Comparison of ENCODE assay signal across 17 mouse cellular contexts in the genomic region with DNA sequence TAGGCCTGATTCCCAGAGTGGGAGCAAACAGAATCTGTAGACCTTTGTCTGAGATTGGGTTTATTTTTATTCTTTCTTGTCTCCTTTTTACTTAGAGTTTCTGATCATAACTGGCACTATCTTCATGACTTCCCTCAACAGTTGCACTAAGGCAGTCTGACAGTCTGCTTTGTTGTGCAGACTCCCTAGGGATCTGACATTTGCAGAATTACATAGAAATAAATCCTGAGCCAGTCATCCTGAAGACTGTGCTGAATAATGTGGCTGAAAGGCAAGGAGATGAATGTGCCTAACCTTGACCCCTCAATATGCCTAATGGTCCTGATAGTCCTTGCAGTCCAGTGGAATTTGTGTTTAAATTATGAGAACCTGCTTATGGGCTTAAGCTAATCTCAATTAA. TPM values are rescaled to one million over a fixed set of nuclear protein-coding genes. Genes with fewer than 3 reads are reported as not detected.
A peak's percentile ranks its signal among the peaks of the same experiment; 100 is the strongest.
DNase-seq lines count a peak whose midpoint lies in the region.
"Had no signal": no experiment of that assay in that cellular context is flagged by ENCODE, and none has a peak within 500 bp of the region (broad histone marks: within the 10 kb centered on the region; RNA-seq: fewer than 3 reads in every experiment).

No protein-coding gene starts in this region.

- peak; percentile 11 for DNase-seq in adrenal gland, postnatal 14 days
- DNase-seq in adrenal gland, postnatal 4 days (ENCODE audit: low spot score in 2 of 2) = no peak
- DNase-seq in 3T3-L1 (ENCODE audit: low read depth, low spot score) = peak; percentile 44
- DNase-seq in brain, adult 2 months (ENCODE audit: low read depth, low spot score) = peak; percentile 63
- peak; percentile 70 for DNase-seq in mesoderm, embryonic 11.5 days (ENCODE audit: low read depth, low spot score)
- DNase-seq in thymus, postnatal 14 days = no peak
- DNase-seq in left cerebral cortex, adult 9 months (ENCODE audit: low spot score in 2 of 2) = no peak
- DNase-seq: B cell, adult 2 months; cerebellum, adult 11-12 months; cerebellum, postnatal 25 days; gastrocnemius, postnatal 14 days; heart, adult 11 months; kidney, adult 2 months; liver; right cerebral cortex, postnatal 25 days; spleen, adult 18-20 months had no signal

RNA-seq across cellular contexts. Expression of gene Atg16l2, which starts 38.5 kb away (rescaled TPM):
- total RNA-seq in adrenal gland, postnatal 14 days (2021) = 16.6 and 21.5 TPM in 2 replicates
- 10 to 100 TPM; 20.6 to 21.7 TPM for total RNA-seq in adrenal gland, postnatal 4 days (2021)

RNA-seq across cellular contexts. Expression of gene Stard10, which starts 53.4 kb away (rescaled TPM):
- 20.2 and 77.9 TPM in 2 replicates for total RNA-seq in adrenal gland, postnatal 14 days (2021)
- 10 to 100 TPM; 40.3 to 52.3 TPM for total RNA-seq in adrenal gland, postnatal 4 days (2021)
- total RNA-seq: G1E had no signal

Comparison
In these comparisons a context has a peak if more than half of its experiments do, and no peak if none do; other contexts are left out.
1. DNase-seq: peak in adrenal gland, postnatal 14 days (single experiment), 3T3-L1 (single experiment), brain, adult 2 months (single experiment) and mesoderm, embryonic 11.5 days (single experiment); none in adrenal gland, postnatal 4 days (0 of 2), thymus, postnatal 14 days (single experiment) and left cerebral cortex, adult 9 months (0 of 2).